Mouse (Mus musculus): ENCODE data around the gene Dync1i2. TPM values are rescaled to one million over a fixed set of nuclear protein-coding genes. Genes with fewer than 3 reads are reported as not detected.

The Dync1i2 gene
- total RNA-seq, 2 experiments from 2014 or later: 55.8 to 63.1 TPM

- intact Hi-C loops (cut with DNase I): no loop called here
- no peak for DNase-seq (ENCODE audit: low spot score)
Observed at GRCm38 (mm10) chr2:71201886-71202285, 9.6 kb upstream of the Dync1i2 start.

GRCm38 (mm10) chr2:71203819-71204432 is 7.6 kb upstream of the Dync1i2 start:
- intact Hi-C loops (cut with DNase I): no loop called here
- no peak for DNase-seq (ENCODE audit: low spot score)

- intact Hi-C loops (cut with DNase I): no loop called here
- DNase-seq (ENCODE audit: low spot score): no peak
Observed at GRCm38 (mm10) chr2:71209041-71209755, 2.3 kb upstream of the Dync1i2 start.

GRCm38 (mm10) chr2:71211096-71211495 is 410 bp upstream of the Dync1i2 start:
- intact Hi-C loops (cut with DNase I): loop anchor here (10.0 kb wide), 1 partner anchor 156 kb away; the partner anchor contains the start of genes Dcaf17 and Mettl8

GRCm38 (mm10) chr2:71212360-71212726 is 837 bp downstream of the Dync1i2 start:
- no peak for DNase-seq (ENCODE audit: low spot score)
- intact Hi-C loops (cut with DNase I): loop anchor here (10.0 kb wide), 1 partner anchor 158 kb away; the partner anchor contains the start of genes Dcaf17 and Mettl8

More at GRCm38 (mm10) chr2:71211096-71211495, 410 bp upstream of the Dync1i2 start:
- DNase-seq (ENCODE audit: low spot score): no peak

GRCm38 (mm10) chr2:71221020-71221419 is 9.5 kb downstream of the Dync1i2 start:
- DNase-seq (ENCODE audit: low spot score): no peak
- intact Hi-C loops (cut with DNase I): no loop called here

- DNase-seq (ENCODE audit: low spot score): no peak
- intact Hi-C loops (cut with DNase I): no loop called here
Observed at GRCm38 (mm10) chr2:71227398-71227797, 15.9 kb downstream of the Dync1i2 start.

- intact Hi-C loops (cut with DNase I): no loop called here
- DNase-seq (ENCODE audit: low spot score): no peak
Observed at GRCm38 (mm10) chr2:71229603-71230002, 18.1 kb downstream of the Dync1i2 start.

- intact Hi-C loops (cut with DNase I): no loop called here
- DNase-seq (ENCODE audit: low spot score): no peak
Observed at GRCm38 (mm10) chr2:71231951-71232350, 20.4 kb downstream of the Dync1i2 start.

- no peak for DNase-seq (ENCODE audit: low spot score)
- intact Hi-C loops (cut with DNase I): no loop called here
Observed at GRCm38 (mm10) chr2:71232976-71233375, 21.5 kb downstream of the Dync1i2 start.

- intact Hi-C loops (cut with DNase I): no loop called here
- no peak for DNase-seq (ENCODE audit: low spot score)
Observed at GRCm38 (mm10) chr2:71235420-71235819, 23.9 kb downstream of the Dync1i2 start.

GRCm38 (mm10) chr2:71236009-71236408 is 24.5 kb downstream of the Dync1i2 start:
- intact Hi-C loops (cut with DNase I): no loop called here
- DNase-seq (ENCODE audit: low spot score): no peak

- no peak for DNase-seq (ENCODE audit: low spot score)
- intact Hi-C loops (cut with DNase I): no loop called here
Observed at GRCm38 (mm10) chr2:71241505-71241904, 30.0 kb downstream of the Dync1i2 start.

- intact Hi-C loops (cut with DNase I): no loop called here
- DNase-seq (ENCODE audit: low spot score): no peak
Observed at GRCm38 (mm10) chr2:71242180-71242579, 30.7 kb downstream of the Dync1i2 start.

- DNase-seq (ENCODE audit: low spot score): no peak
- intact Hi-C loops (cut with DNase I): no loop called here
Observed at GRCm38 (mm10) chr2:71243058-71243672, 31.7 kb downstream of the Dync1i2 start.

- no peak for DNase-seq (ENCODE audit: low spot score)
- intact Hi-C loops (cut with DNase I): no loop called here
Observed at GRCm38 (mm10) chr2:71244807-71245206, 33.3 kb downstream of the Dync1i2 start.

GRCm38 (mm10) chr2:71245416-71245815 is 33.9 kb downstream of the Dync1i2 start:
- intact Hi-C loops (cut with DNase I): no loop called here
- DNase-seq (ENCODE audit: low spot score): no peak

GRCm38 (mm10) chr2:71246096-71246495 is 34.6 kb downstream of the Dync1i2 start:
- DNase-seq (ENCODE audit: low spot score): no peak
- intact Hi-C loops (cut with DNase I): no loop called here

GRCm38 (mm10) chr2:71248071-71248470 is 36.6 kb downstream of the Dync1i2 start:
- no peak for DNase-seq (ENCODE audit: low spot score)
- intact Hi-C loops (cut with DNase I): no loop called here

GRCm38 (mm10) chr2:71250841-71251240 is 39.3 kb downstream of the Dync1i2 start:
- DNase-seq (ENCODE audit: low spot score): no peak
- intact Hi-C loops (cut with DNase I): loop anchor here (5.0 kb wide), 1 partner anchor 296 kb away; the partner anchor contains the start of gene Dlx2

GRCm38 (mm10) chr2:71254836-71255235 is 43.3 kb downstream of the Dync1i2 start:
- intact Hi-C loops (cut with DNase I): loop anchor here (5.0 kb wide), 1 partner anchor 292 kb away; the partner anchor contains the start of gene Dlx2
- DNase-seq (ENCODE audit: low spot score): no peak
